Mouse (Mus musculus): ENCODE results near the gene Gm20696. TPM values are rescaled to one million over a fixed set of nuclear protein-coding genes. Genes with fewer than 3 reads are reported as not detected.

Gene Gm20696
- polyA plus RNA-seq, 1 experiment from 2014 or later: 2.7 TPM

- peaks cover 28% of the 10 kb centered on the region for H3K4me1 ChIP-seq (replicated peaks)
- peak; percentile 45 for ATAC-seq (ENCODE audit: low read depth)
- peak within 1 kb of the TSS; percentile 100 for H3K27ac ChIP-seq (replicated peaks)
- H3K9ac ChIP-seq: peak within 1 kb of the TSS; percentile 98
- H3K9me3 ChIP-seq: no peaks in the 10 kb centered on the region
- peak within 1 kb of the TSS; percentile 98 for H3K4me2 ChIP-seq
- no peaks in the 10 kb centered on the region for H3K36me3 ChIP-seq
- WGBS: under 1% methylated on average over 72 of the region's 72 CpGs
- peak within 1 kb of the TSS; percentile 73 for H3K4me3 ChIP-seq
- H3K27me3 ChIP-seq: no peaks in the 10 kb centered on the region
These were observed 144.1 kb downstream of the Gm20696 start, which contains the start of gene Foxp1 for GRCm38 (mm10) chr6:99522359-99523108. Foxp1 (minus strand) TSS chr6:99522721.

GRCm38 (mm10) chr6:99521641-99522358 is 144.8 kb downstream of the Gm20696 start:
- H3K4me1 ChIP-seq (replicated peaks): peaks cover 28% of the 10 kb centered on the region
- peak overlapping the region; percentile 73 for H3K4me3 ChIP-seq
- H3K27me3 ChIP-seq: no peaks in the 10 kb centered on the region
- peak overlapping the region; percentile 98 for H3K4me2 ChIP-seq
- H3K9me3 ChIP-seq: no peaks in the 10 kb centered on the region
- peak; percentile 46 for ATAC-seq (ENCODE audit: low read depth)
- H3K9ac ChIP-seq: peak overlapping the region; percentile 98
- WGBS: under 1% methylated on average over 64 of the region's 64 CpGs
- peak overlapping the region; percentile 100 for H3K27ac ChIP-seq (replicated peaks)
- H3K36me3 ChIP-seq: no peaks in the 10 kb centered on the region

DNA sequence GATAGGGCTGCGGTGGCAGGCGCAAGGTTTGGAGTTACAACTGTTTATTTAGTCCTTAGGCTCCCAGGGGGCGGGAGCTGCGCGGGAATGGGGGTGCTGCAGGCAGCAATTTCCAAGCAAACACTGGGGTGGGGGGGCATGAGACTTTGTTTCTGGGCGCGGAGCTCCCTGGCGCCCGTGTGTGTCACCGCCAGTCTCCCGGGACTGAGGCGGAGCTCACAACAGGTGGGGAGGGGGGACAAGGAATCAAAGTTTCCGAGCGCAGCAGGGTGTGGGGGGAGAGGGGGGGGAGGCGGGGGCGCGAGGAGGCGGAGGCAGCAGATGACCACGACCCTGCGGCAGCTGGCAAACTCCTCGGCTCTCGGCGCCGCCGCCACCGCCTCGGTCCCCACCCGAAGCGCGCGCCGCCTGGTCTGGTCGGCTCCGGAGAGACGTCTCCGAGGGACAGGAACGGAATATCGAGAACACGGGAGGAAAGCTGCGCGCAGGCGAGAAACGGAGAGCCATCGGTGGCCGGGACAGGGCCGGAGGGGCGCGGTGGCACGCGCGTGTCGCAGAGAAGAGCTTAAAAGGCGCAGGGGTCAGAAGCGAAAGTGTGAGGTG is 145.5 kb downstream of the Gm20696 start:
- H3K4me2 ChIP-seq: peak overlapping the region; percentile 98
- peak overlapping the region; percentile 98 for H3K9ac ChIP-seq
- WGBS: 1% methylated on average over 53 of the region's 54 CpGs
- H3K27me3 ChIP-seq: no peaks in the 10 kb centered on the region
- peak; percentile 57 for ATAC-seq (ENCODE audit: low read depth)
- H3K4me3 ChIP-seq: peak overlapping the region; percentile 73
- H3K36me3 ChIP-seq: no peaks in the 10 kb centered on the region
- H3K9me3 ChIP-seq: no peaks in the 10 kb centered on the region
- H3K27ac ChIP-seq (replicated peaks): peak overlapping the region; percentile 100
- H3K4me1 ChIP-seq (replicated peaks): peaks cover 28% of the 10 kb centered on the region

DNA sequence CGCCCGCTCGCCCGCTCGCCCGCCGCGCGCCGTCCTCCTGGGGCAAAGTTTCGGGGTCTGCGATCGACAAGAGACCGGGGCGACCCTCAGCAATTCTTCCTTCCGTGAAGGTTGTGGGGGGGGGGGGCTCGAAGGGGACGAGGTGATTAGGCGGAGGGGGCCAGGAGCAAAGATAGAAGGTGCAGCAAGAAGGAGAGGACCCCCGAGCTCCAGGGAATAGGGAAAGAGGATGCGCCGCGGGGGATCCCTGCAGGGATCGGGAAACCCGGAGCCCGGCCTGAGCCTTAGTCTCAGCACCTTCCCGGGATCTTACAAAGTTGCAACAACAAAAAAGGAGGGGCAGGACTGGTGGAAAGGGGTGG is 145.9 kb downstream of the Gm20696 start:
- peak overlapping the region; percentile 98 for H3K4me2 ChIP-seq
- H3K27me3 ChIP-seq: no peaks in the 10 kb centered on the region
- under 1% methylated on average over 26 of the region's 27 CpGs for whole genome bisulfite sequencing
- peak overlapping the region; percentile 100 for H3K27ac ChIP-seq (replicated peaks)
- no peaks in the 10 kb centered on the region for H3K9me3 ChIP-seq
- H3K36me3 ChIP-seq: no peaks in the 10 kb centered on the region
- peak overlapping the region; percentile 73 for H3K4me3 ChIP-seq
- H3K9ac ChIP-seq: peak overlapping the region; percentile 98
- peaks cover 26% of the 10 kb centered on the region for H3K4me1 ChIP-seq (replicated peaks)
- peak; percentile 65 for ATAC-seq (ENCODE audit: low read depth)

- H3K27ac ChIP-seq (replicated peaks): peak overlapping the region; percentile 100
- H3K4me2 ChIP-seq: peak overlapping the region; percentile 98
- H3K36me3 ChIP-seq: no peaks in the 10 kb centered on the region
- H3K9me3 ChIP-seq: no peaks in the 10 kb centered on the region
- ATAC-seq (ENCODE audit: low read depth): no peak; the same call in 1 of the 2 replicates
- peak overlapping the region; percentile 73 for H3K4me3 ChIP-seq
- WGBS: 1% methylated on average over 38 of the region's 38 CpGs
- H3K27me3 ChIP-seq: no peaks in the 10 kb centered on the region
- H3K4me1 ChIP-seq (replicated peaks): peaks cover 23% of the 10 kb centered on the region
- H3K9ac ChIP-seq: peak overlapping the region; percentile 98
These were observed 146.6 kb downstream of the Gm20696 start for GRCm38 (mm10) chr6:99519806-99520675.

DNA sequence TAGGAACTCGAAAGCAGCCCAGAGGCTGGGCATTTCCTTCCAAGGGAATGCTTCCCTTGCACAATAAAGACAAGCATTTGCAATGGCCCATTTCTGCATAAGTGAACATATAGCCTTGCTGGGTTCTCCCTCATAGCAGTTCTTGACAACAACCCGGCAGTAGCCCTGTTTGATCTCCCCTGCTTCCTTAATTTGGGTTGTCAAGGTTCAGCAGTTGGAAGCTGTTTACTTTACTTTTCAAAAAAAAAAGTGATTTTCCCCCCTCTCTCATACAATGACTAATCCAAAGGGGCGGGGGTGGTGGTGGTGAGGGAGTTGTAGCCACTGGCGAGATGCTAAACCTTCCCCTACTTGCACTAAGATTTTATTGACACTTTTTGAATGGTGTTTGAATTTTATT is 147.5 kb downstream of the Gm20696 start:
- Histone ChIP-seq H3K9me3 (no peaks in the 10 kb centered on the region), H3K36me3 (no peaks in the 10 kb centered on the region), H3K27me3 (no peaks in the 10 kb centered on the region), H3K4me2 (peak overlapping the region; percentile 98), H3K9ac (0 out of 2 replicates have a peak overlapping the region, but pooled peaks have one; percentile 98), H3K4me1 (replicated peaks) (peaks cover 21% of the 10 kb centered on the region), H3K27ac (replicated peaks) (no peak overlapping the region), H3K4me3 (peak overlapping the region; percentile 73; the same call in 1 of the 2 replicates)
- ATAC-seq (ENCODE audit: low read depth): no peak
- 19% methylated on average over 4 of the region's 4 CpGs for WGBS

DNA sequence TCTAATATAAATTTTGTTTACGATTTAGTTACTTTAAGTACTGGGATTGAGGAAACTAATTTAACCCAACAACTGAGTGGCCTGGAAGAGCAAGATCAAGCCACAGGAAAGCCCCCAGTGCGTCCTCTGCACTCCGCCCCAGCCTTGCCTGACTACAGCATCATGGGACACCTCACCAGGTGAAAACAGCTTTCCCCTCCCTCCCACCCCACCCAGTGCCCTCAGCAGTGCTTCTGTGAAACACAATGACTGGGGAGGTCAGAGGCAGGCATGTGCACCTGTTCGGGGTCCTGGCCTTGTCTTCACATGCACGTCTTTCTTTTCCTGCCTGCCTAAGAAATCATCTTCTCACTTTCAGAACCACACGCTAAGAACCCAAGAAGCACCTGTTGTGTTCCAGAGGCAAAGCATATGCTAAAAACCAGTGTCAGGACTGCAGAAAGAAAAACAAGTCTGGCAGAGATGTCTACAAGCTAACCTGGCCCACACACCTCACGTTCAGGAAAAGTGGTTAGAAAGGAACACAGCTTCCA is 150.9 kb downstream of the Gm20696 start:
- no peaks in the 10 kb centered on the region for H3K9me3 ChIP-seq
- no peak overlapping the region for H3K27ac ChIP-seq (replicated peaks)
- H3K9ac ChIP-seq: no peak overlapping the region
- no peak for ATAC-seq (ENCODE audit: low read depth)
- H3K27me3 ChIP-seq: no peaks in the 10 kb centered on the region
- H3K36me3 ChIP-seq: no peaks in the 10 kb centered on the region
- 84% methylated on average over 7 of the region's 7 CpGs for WGBS
- peaks cover 17% of the 10 kb centered on the region for H3K4me1 ChIP-seq (replicated peaks)
- no peak overlapping the region for H3K4me2 ChIP-seq
- no peak overlapping the region for H3K4me3 ChIP-seq

DNA sequence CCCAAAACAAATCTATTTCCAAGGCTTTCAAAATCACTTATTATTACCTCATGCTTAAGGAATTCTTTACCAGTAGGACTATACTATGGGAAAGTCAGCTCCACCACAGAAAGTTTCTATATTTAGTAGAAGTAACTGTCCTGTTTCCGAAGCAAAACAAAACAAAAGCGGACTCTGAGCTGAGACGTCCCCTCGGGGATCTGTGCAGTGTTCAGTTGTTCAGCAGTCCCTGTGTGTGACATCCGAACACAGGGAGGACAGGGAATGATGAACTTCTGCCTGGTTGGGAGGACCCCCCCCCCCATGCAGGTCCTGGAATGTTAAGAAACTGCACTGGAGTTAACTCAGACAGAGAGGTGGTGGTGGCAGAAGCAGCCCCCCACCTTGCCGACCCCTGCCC is 154.7 kb downstream of the Gm20696 start:
- Histone ChIP-seq H3K9ac (no peak overlapping the region), H3K4me1 (replicated peaks) (peaks cover 25% of the 10 kb centered on the region), H3K4me3 (no peak overlapping the region), H3K9me3 (no peaks in the 10 kb centered on the region), H3K4me2 (no peak overlapping the region), H3K27me3 (no peaks in the 10 kb centered on the region), H3K36me3 (no peaks in the 10 kb centered on the region), H3K27ac (replicated peaks) (no peak overlapping the region)
- ATAC-seq (ENCODE audit: low read depth): no peak
- 55% methylated on average over 6 of the region's 6 CpGs for WGBS

GRCm38 (mm10) chr6:99509189-99509592 is 157.4 kb downstream of the Gm20696 start:
- Histone ChIP-seq H3K27ac (replicated peaks) (no peak overlapping the region), H3K4me1 (replicated peaks) (peaks cover 25% of the 10 kb centered on the region), H3K27me3 (no peaks in the 10 kb centered on the region), H3K9ac (no peak overlapping the region), H3K4me3 (no peak overlapping the region), H3K4me2 (no peak overlapping the region), H3K36me3 (peaks cover 4% of the 10 kb centered on the region; the same call in 1 of the 2 replicates), H3K9me3 (no peaks in the 10 kb centered on the region)
- no peak for ATAC-seq (ENCODE audit: low read depth)
- 81% methylated on average over 9 of the region's 9 CpGs for WGBS

DNA sequence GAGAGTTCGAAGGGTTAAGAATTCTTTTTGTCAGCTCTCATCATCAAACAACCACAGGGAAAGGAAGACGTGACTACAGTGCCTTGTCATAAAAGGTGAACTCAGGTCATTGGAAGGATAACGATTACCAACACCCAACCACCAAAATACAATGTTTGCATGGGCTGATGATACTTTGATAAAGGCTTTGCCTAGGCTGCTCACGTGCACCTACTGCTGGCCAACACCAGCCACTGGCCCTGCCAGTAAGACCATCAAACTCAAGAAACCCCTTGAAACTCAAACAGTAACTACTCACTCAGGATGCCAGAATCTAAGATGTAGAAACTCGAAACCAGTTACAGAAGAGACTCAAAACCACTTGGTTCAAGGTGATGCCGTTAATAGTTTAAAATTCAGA is 159.8 kb downstream of the Gm20696 start:
- ATAC-seq (ENCODE audit: low read depth): no peak
- H3K4me3 ChIP-seq: no peak overlapping the region
- WGBS: 84% methylated on average over 6 of the region's 6 CpGs
- H3K27ac ChIP-seq (replicated peaks): no peak overlapping the region
- no peaks in the 10 kb centered on the region for H3K9me3 ChIP-seq
- no peak overlapping the region for H3K9ac ChIP-seq
- H3K36me3 ChIP-seq: peaks cover 8% of the 10 kb centered on the region; the same call in 1 of the 2 replicates
- H3K27me3 ChIP-seq: no peaks in the 10 kb centered on the region
- no peak overlapping the region for H3K4me2 ChIP-seq
- peaks cover 20% of the 10 kb centered on the region for H3K4me1 ChIP-seq (replicated peaks)

- Histone ChIP-seq H3K9ac (no peak overlapping the region), H3K4me3 (no peak overlapping the region), H3K4me2 (no peak overlapping the region), H3K27ac (replicated peaks) (no peak overlapping the region), H3K4me1 (replicated peaks) (no peaks in the 10 kb centered on the region), H3K9me3 (no peaks in the 10 kb centered on the region), H3K36me3 (peaks cover 8% of the 10 kb centered on the region; the same call in 1 of the 2 replicates), H3K27me3 (no peaks in the 10 kb centered on the region)
- no peak for ATAC-seq (ENCODE audit: low read depth)
- 97% methylated on average over 1 of the region's 1 CpGs for WGBS
These were observed 162.9 kb downstream of the Gm20696 start for GRCm38 (mm10) chr6:99503741-99504140.
